Mouse (Mus musculus): ENCODE data around the gene Timp4. TPM values are rescaled to one million over a fixed set of nuclear protein-coding genes. Genes with fewer than 3 reads are reported as not detected.
"Not testable (repeated sequence)": the region's sequence is repeated elsewhere in the genome, so short reads cannot be mapped to it uniquely, and the experiment has no call there.

Gene Timp4
- polyA plus RNA-seq, 1 experiment from 2014 or later: 1.2 TPM

DNA sequence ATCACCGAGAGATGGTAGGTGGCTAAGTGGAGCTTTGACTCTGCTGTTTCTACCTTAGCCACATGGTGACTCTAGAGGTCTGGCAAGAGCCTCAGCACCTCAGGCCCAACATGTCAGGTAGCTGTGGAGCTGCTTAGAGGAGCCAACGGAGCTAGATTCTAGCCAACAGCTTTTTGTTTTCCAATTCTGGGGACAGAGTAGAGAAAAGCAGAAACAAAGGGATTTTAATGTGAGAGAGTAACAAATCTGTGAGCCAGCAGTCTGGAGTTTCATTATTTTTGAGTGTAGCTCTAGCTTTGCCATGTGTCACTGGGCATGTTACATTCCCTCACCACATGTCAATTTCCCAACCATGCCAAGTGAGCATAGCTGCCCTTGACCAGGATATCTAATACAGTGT is 7.8 kb downstream of the Timp4 start:
- H3K9me3 ChIP-seq (ENCODE audit: control insufficient read depth, low read length): no peaks in the 10 kb centered on the region
- no peak overlapping the region for H3K4me2 ChIP-seq (ENCODE audit: low read depth, low read length)
- H3K4me1 ChIP-seq (ENCODE audit: control insufficient read depth, insufficient read depth, low read length): no peaks in the 10 kb centered on the region
- no peak overlapping the region for H3K4me3 ChIP-seq (ENCODE audit: low read depth, low read length)
- H3K27ac ChIP-seq (replicated peaks; ENCODE audit: low read depth, low read length): no peak overlapping the region
- 76% methylated on average over 2 of the region's 2 CpGs for WGBS
- no peak for ATAC-seq (ENCODE audit: low read depth)
- no peaks in the 10 kb centered on the region for H3K36me3 ChIP-seq (ENCODE audit: control insufficient read depth, insufficient read depth, low read length)
- DNase-seq (ENCODE audit: low spot score): no peak
- no peak overlapping the region for H3K9ac ChIP-seq (ENCODE audit: low read depth, low read length)
- H3K27me3 ChIP-seq (replicated peaks; ENCODE audit: control insufficient read depth, insufficient read depth, low read length): no peaks in the 10 kb centered on the region

DNA sequence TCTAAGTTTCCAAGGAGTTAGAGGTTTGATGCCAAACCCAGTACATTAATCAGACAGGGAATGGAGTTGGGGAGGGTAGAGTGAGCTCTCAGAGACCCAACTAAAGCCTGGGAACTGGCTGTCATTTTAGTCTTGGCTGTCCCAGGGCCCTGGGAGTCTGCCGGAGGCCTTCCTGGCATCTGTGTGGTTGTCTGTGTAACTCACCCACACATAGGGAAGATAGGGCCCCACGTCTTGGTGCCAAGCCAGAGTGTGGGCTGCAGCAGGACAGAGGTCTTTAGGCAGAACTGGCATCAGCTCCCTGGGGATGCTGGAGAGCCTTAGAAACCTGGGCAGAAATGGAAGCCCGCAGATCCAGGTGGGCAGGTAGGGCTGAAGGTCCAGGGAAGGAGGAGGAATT is 10.1 kb downstream of the Timp4 start:
- Histone ChIP-seq H3K36me3 (ENCODE audit: control insufficient read depth, insufficient read depth, low read length) (no peaks in the 10 kb centered on the region), H3K9me3 (ENCODE audit: control insufficient read depth, low read length) (no peaks in the 10 kb centered on the region), H3K4me1 (ENCODE audit: control insufficient read depth, insufficient read depth, low read length) (no peaks in the 10 kb centered on the region), H3K27me3 (replicated peaks; ENCODE audit: control insufficient read depth, insufficient read depth, low read length) (no peaks in the 10 kb centered on the region), H3K4me3 (ENCODE audit: low read depth, low read length) (no peak overlapping the region), H3K27ac (replicated peaks; ENCODE audit: low read depth, low read length) (no peak overlapping the region), H3K4me2 (ENCODE audit: low read depth, low read length) (no peak overlapping the region), H3K9ac (ENCODE audit: low read depth, low read length) (no peak overlapping the region)
- DNase-seq (ENCODE audit: low spot score) (no peak), ATAC-seq (ENCODE audit: low read depth) (no peak)
- WGBS: 81% methylated on average over 3 of the region's 3 CpGs

DNA sequence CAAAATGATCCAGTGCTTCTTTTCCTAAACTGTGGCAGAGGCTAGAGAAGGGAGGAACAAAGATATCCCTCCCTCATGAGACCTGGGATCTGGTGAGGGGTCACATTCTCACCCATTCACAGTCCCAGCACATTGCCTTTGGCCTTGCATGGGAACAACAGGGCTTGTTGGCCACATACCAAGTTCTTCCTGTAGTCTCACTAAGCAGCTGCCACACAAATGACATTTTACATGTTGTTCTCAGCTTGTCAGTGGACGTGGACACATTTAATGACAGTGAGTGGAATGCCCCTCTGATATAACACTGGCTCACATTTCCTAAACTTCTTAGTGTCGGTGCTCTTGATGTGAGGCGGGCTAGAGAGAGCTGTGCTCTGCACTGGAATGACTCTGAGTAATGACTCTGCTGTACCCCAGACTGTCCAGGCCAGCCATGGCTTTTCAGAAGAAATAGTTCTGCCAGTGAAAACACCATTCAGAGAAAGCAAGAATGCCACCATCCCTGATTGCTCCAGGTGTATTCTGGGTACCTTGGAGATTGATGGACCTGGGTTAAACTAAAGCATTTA is 10.8 kb downstream of the Timp4 start:
- Histone ChIP-seq H3K27ac (replicated peaks; ENCODE audit: low read depth, low read length) (no peak overlapping the region), H3K4me2 (ENCODE audit: low read depth, low read length) (no peak overlapping the region), H3K9ac (ENCODE audit: low read depth, low read length) (no peak overlapping the region), H3K9me3 (ENCODE audit: control insufficient read depth, low read length) (no peaks in the 10 kb centered on the region), H3K27me3 (replicated peaks; ENCODE audit: control insufficient read depth, insufficient read depth, low read length) (no peaks in the 10 kb centered on the region), H3K4me1 (ENCODE audit: control insufficient read depth, insufficient read depth, low read length) (no peaks in the 10 kb centered on the region), H3K36me3 (ENCODE audit: control insufficient read depth, insufficient read depth, low read length) (no peaks in the 10 kb centered on the region), H3K4me3 (ENCODE audit: low read depth, low read length) (no peak overlapping the region)
- ATAC-seq (ENCODE audit: low read depth) (no peak), DNase-seq (ENCODE audit: low spot score) (peak; percentile 59)
- WGBS: 56% methylated on average over 3 of the region's 3 CpGs

DNA sequence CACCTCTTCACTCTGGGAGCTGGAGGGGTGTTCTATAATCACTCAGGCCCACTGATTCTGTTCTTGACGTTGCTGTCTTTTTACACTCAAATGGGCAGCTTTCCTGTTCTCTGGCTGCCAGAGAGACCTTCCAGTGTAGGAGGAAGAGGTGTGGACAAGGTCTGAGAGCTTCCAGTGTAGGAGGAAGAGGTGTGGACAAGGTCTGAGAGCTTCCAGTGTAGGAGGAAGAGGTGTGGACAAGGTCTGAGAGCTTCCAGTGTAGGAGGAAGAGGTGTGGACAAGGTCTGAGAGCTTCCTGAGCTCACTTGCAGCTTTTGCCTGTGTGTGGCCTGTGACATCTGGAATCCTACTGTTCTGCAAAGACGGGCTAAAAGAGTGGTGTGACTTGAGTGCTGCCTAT is 11.6 kb downstream of the Timp4 start:
- H3K4me2 ChIP-seq (ENCODE audit: low read depth, low read length); H3K9me3 ChIP-seq (ENCODE audit: control insufficient read depth, low read length); H3K27ac ChIP-seq (replicated peaks; ENCODE audit: low read depth, low read length); ATAC-seq (ENCODE audit: low read depth); H3K27me3 ChIP-seq (replicated peaks; ENCODE audit: control insufficient read depth, insufficient read depth, low read length); H3K4me3 ChIP-seq (ENCODE audit: low read depth, low read length); DNase-seq (ENCODE audit: low spot score); H3K9ac ChIP-seq (ENCODE audit: low read depth, low read length); H3K36me3 ChIP-seq (ENCODE audit: control insufficient read depth, insufficient read depth, low read length); H3K4me1 ChIP-seq (ENCODE audit: control insufficient read depth, insufficient read depth, low read length): not testable (repeated sequence)
- WGBS: 36% methylated on average over 2 of the region's 2 CpGs

DNA sequence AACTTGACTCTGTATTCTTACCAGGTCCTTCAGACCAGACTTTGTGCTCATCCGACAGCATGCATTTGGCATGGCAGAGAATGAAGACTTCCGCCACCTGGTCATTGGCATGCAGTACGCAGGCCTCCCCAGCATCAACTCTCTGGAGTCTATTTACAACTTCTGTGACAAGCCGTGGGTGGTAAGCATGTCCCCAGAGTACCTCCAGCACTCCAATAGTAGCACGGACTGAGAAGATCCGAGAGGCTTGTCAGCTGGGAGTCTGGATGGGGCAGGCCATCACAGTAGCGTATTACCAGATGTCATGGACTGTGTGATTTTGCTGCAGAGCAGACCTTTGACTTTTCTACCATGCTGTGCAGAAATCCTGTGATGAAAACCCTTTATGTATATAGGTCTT is 12.7 kb downstream of the Timp4 start:
- H3K4me3 ChIP-seq (ENCODE audit: low read depth, low read length): no peak overlapping the region
- no peaks in the 10 kb centered on the region for H3K36me3 ChIP-seq (ENCODE audit: control insufficient read depth, insufficient read depth, low read length)
- H3K4me2 ChIP-seq (ENCODE audit: low read depth, low read length): no peak overlapping the region
- no peak for DNase-seq (ENCODE audit: low spot score)
- no peaks in the 10 kb centered on the region for H3K9me3 ChIP-seq (ENCODE audit: control insufficient read depth, low read length)
- H3K27ac ChIP-seq (replicated peaks; ENCODE audit: low read depth, low read length): no peak overlapping the region
- WGBS: 77% methylated on average over 7 of the region's 7 CpGs
- no peak overlapping the region for H3K9ac ChIP-seq (ENCODE audit: low read depth, low read length)
- H3K4me1 ChIP-seq (ENCODE audit: control insufficient read depth, insufficient read depth, low read length): no peaks in the 10 kb centered on the region
- no peaks in the 10 kb centered on the region for H3K27me3 ChIP-seq (replicated peaks; ENCODE audit: control insufficient read depth, insufficient read depth, low read length)
- no peak for ATAC-seq (ENCODE audit: low read depth)

DNA sequence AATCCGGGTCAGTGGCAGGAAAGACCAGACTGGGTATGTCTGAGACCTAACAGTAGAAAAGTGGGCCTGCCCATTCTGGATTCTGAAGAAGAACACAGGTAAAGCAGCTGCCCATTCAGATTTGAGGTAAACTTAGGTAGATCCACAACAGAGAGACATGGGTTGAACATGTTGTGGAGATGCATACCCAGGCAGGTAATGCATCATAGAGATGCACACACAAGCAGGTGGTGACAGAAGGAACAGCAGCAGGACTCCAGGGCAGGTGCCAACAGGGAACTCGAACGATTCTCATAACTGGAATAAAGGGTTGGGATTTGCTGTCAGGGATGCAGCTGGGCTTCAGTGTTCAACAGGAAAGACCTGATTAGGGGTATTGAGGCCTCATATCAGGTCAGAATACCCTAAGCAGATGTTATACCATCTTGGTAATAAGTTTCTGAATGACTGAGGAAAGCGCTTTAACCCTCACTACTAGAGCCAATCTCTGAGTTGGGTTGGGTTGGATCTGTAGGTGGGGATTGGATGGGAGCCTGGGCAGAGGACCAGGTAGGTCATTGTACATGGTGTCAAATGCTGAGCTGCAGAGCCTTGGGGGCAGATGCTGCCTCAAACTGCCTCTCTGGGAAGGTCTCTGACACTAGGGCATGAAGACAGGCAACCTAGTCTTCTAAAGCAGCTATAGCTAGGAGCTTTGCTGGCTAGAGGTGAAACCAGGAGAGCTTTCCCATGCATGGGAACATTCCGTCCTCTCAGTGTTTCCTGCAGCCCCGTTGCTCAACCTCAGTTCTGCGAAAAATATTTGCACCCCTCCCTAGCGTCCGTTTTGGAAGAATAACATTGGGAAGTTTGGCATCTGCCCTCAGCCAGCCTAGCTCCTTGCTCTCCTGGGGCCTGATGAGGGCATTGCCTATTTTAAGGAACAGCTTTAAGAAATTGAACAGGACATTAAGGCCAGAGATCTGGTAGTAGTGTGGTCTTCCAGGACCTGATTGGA is 13.7 kb downstream of the Timp4 start:
- Histone ChIP-seq H3K4me3 (ENCODE audit: low read depth, low read length) (no peak overlapping the region), H3K27ac (replicated peaks; ENCODE audit: low read depth, low read length) (no peak overlapping the region), H3K4me2 (ENCODE audit: low read depth, low read length) (no peak overlapping the region), H3K27me3 (replicated peaks; ENCODE audit: control insufficient read depth, insufficient read depth, low read length) (no peaks in the 10 kb centered on the region), H3K9ac (ENCODE audit: low read depth, low read length) (no peak overlapping the region), H3K9me3 (ENCODE audit: control insufficient read depth, low read length) (no peaks in the 10 kb centered on the region), H3K4me1 (ENCODE audit: control insufficient read depth, insufficient read depth, low read length) (no peaks in the 10 kb centered on the region), H3K36me3 (ENCODE audit: control insufficient read depth, insufficient read depth, low read length) (no peaks in the 10 kb centered on the region)
- DNase-seq (ENCODE audit: low spot score): no peak
- no peak for ATAC-seq (ENCODE audit: low read depth)
- WGBS: 85% methylated on average over 9 of the region's 9 CpGs

DNA sequence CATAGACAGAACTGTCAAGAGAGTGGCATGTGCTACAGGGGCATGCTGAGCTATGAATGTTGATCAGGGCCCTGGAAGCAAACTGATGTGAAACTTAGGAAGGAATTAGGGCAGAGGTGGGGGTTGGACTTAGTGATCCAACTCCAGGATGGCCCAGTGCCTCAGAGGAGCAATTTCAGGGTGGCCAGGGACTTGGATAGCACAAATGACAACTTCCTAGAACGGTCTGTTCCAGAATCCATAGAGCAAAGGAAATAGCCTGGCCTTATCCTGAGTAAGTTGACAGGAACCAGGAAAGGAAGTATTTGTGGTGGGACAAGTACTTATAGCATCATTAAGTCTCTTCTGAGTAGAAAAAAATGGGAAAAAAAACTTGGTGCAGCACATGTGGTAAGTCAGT is 19.4 kb downstream of the Timp4 start:
- Histone ChIP-seq H3K9me3 (ENCODE audit: control insufficient read depth, low read length) (no peaks in the 10 kb centered on the region), H3K4me2 (ENCODE audit: low read depth, low read length) (no peak overlapping the region), H3K9ac (ENCODE audit: low read depth, low read length) (no peak overlapping the region), H3K4me1 (ENCODE audit: control insufficient read depth, insufficient read depth, low read length) (peaks cover 3% of the 10 kb centered on the region; the same call in 1 of the 2 replicates), H3K27me3 (replicated peaks; ENCODE audit: control insufficient read depth, insufficient read depth, low read length) (no peaks in the 10 kb centered on the region), H3K36me3 (ENCODE audit: control insufficient read depth, insufficient read depth, low read length) (no peaks in the 10 kb centered on the region), H3K4me3 (ENCODE audit: low read depth, low read length) (no peak overlapping the region), H3K27ac (replicated peaks; ENCODE audit: low read depth, low read length) (no peak overlapping the region)
- no peak for ATAC-seq (ENCODE audit: low read depth)
- no peak for DNase-seq (ENCODE audit: low spot score)
- 74% methylated on average over 1 of the region's 1 CpGs for WGBS

DNA sequence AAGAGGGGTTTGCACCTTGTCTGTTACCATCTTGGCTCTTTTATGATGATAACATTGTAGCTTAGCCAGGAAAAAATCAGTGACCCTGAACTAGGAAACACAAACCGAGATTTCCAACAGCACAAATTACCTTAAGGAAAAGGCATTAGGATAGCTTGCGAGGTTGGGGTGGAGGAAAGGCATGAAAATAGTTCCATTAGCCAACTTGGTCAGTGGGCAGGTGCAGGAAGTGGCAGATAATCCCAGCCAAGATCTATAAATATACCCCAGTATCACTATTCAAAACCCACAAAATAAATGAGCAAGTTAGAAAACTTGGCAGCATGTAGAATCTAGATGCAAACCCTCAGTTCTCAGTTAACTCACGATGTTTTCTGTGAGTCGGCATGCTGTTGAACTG is 20.2 kb downstream of the Timp4 start:
- no peak overlapping the region for H3K27ac ChIP-seq (replicated peaks; ENCODE audit: low read depth, low read length)
- peaks cover 3% of the 10 kb centered on the region; the same call in 1 of the 2 replicates for H3K4me1 ChIP-seq (ENCODE audit: control insufficient read depth, insufficient read depth, low read length)
- ATAC-seq (ENCODE audit: low read depth) (no peak), DNase-seq (ENCODE audit: low spot score) (no peak)
- no peaks in the 10 kb centered on the region for H3K9me3 ChIP-seq (ENCODE audit: control insufficient read depth, low read length)
- H3K36me3 ChIP-seq (ENCODE audit: control insufficient read depth, insufficient read depth, low read length): no peaks in the 10 kb centered on the region
- 57% methylated on average over 4 of the region's 4 CpGs for WGBS
- no peak overlapping the region for H3K4me3 ChIP-seq (ENCODE audit: low read depth, low read length)
- H3K27me3 ChIP-seq (replicated peaks; ENCODE audit: control insufficient read depth, insufficient read depth, low read length): no peaks in the 10 kb centered on the region
- H3K4me2 ChIP-seq (ENCODE audit: low read depth, low read length): no peak overlapping the region
- H3K9ac ChIP-seq (ENCODE audit: low read depth, low read length): no peak overlapping the region
